Mouse (Mus musculus) heart, embryonic 16.5 days (tissue): ENCODE measurements at regions not wholly inside any gene's neighbourhood (a gene's known extent, or its start where the extent isn't known, plus 50 kb on each side); places are given as distances from the start of the nearest gene placed in this dataset.

Experiments used
- ATAC-seq: fragments of 200-750 bp; cut with Nextera tagmentation; replicated peaks from 2 replicates; pipeline ENCODE4 v1.8.0; 2017; ENCODE audit warnings: moderate number of reproducible peaks; ENCODE audit not compliant: insufficient read depth, low FRiP score; ENCODE audit errors: extremely low read depth
- H3K27ac ChIP-seq: fragments of 300-500 bp; sonication (generic); 2 replicates; pipeline ENCODE4 v1.5.1; 2014; ENCODE audit warnings: mild to moderate bottlenecking, low read length, control low read depth, moderate library complexity
- H3K27me3 ChIP-seq: fragments of 300-500 bp; sonication (generic); 2 replicates; pipeline ENCODE4 v1.6.1; 2014; ENCODE audit warnings: low read length, mixed read lengths; ENCODE audit not compliant: control insufficient read depth, insufficient read depth
- H3K36me3 ChIP-seq: fragments of 300-500 bp; sonication (generic); 2 replicates; pipeline ENCODE4 v1.6.1; 2014; ENCODE audit not compliant: control insufficient read depth, insufficient read depth
- H3K4me1 ChIP-seq: fragments of 300-500 bp; sonication (generic); 2 replicates; pipeline ENCODE4 v1.6.1; 2014; ENCODE audit warnings: low read length, mixed read lengths; ENCODE audit not compliant: control insufficient read depth, insufficient read depth
- H3K4me2 ChIP-seq: fragments of 300-500 bp; sonication (generic); 2 replicates; pipeline ENCODE4 v1.6.1; 2014; ENCODE audit warnings: low read depth, mild to moderate bottlenecking, control low read depth, low read length
- H3K4me3 ChIP-seq: fragments of 300-500 bp; sonication (generic); 2 replicates; pipeline ENCODE4 v1.5.1; 2014; ENCODE audit warnings: mild to moderate bottlenecking, control low read depth, low read length
- H3K9ac ChIP-seq: fragments of 300-500 bp; sonication (generic); 2 replicates; pipeline ENCODE4 v1.6.1; 2014; ENCODE audit warnings: low read length, control low read depth
- H3K9me3 ChIP-seq: fragments of 300-500 bp; sonication (generic); replicated peaks from 2 replicates; pipeline ENCODE4 v1.6.1; 2016; ENCODE audit warnings: low read length; ENCODE audit not compliant: control insufficient read depth
- WGBS: fragments of 180-500 bp; shearing (Covaris S2); extraction: QIAGEN DNeasy Blood & Tissue Kit; methylation state at CpG from one replicate; pipeline ENCODE4 v1.1.7; 2014; 5-methylcytosine and 5-hydroxymethylcytosine counted together

- peak overlapping the region; percentile 23; the same call in 1 of the 2 replicates for H3K4me2 ChIP-seq
These were observed 153.6 kb downstream of the Sptssa start for GRCm38 (mm10) chr12:54502775-54503174.

GRCm38 (mm10) chr12:54499963-54500362, 156.4 kb downstream of the Sptssa start:
- Histone ChIP-seq H3K4me3 (no peak overlapping the region), H3K27me3 (no peaks in the 10 kb centered on the region), H3K4me1 (peaks cover 19% of the 10 kb centered on the region), H3K36me3 (no peaks in the 10 kb centered on the region), H3K9ac (no peak overlapping the region), H3K27ac (peak overlapping the region; percentile 58), H3K4me2 (no peak overlapping the region), H3K9me3 (no peaks in the 10 kb centered on the region)
- ATAC-seq = no peak
- WGBS = 38% methylated on average over 3 of the region's 3 CpGs

More at GRCm38 (mm10) chr12:54502775-54503174, 153.6 kb downstream of the Sptssa start:
- Histone ChIP-seq H3K4me1 (peaks cover 15% of the 10 kb centered on the region), H3K27ac (peak overlapping the region; percentile 90), H3K36me3 (no peaks in the 10 kb centered on the region), H3K9me3 (no peaks in the 10 kb centered on the region), H3K27me3 (no peaks in the 10 kb centered on the region), H3K9ac (peak overlapping the region; percentile 44; the same call in 1 of the 2 replicates), H3K4me3 (no peak overlapping the region)
- no peak; the same call in 1 of the 2 replicates for ATAC-seq
- 52% methylated on average over 7 of the region's 7 CpGs for WGBS

- Histone ChIP-seq H3K4me2 (no peak overlapping the region), H3K36me3 (no peaks in the 10 kb centered on the region), H3K9ac (no peak overlapping the region), H3K9me3 (no peaks in the 10 kb centered on the region), H3K4me3 (no peak overlapping the region), H3K27me3 (0 out of 2 replicates have a peak, but pooled peaks cover 3% of the 10 kb centered on the region), H3K27ac (no peak overlapping the region), H3K4me1 (peaks cover 8% of the 10 kb centered on the region)
- ATAC-seq = no peak
- WGBS = 47% methylated on average over 4 of the region's 4 CpGs
These were observed 160.5 kb downstream of the Sptssa start for GRCm38 (mm10) chr12:54495701-54496374.

- H3K36me3 ChIP-seq = no peaks in the 10 kb centered on the region
- H3K4me3 ChIP-seq = no peak overlapping the region
- H3K27me3 ChIP-seq = 0 out of 2 replicates have a peak, but pooled peaks cover 3% of the 10 kb centered on the region
- no peak overlapping the region for H3K9ac ChIP-seq
- peaks cover 5% of the 10 kb centered on the region; the same call in 1 of the 2 replicates for H3K4me1 ChIP-seq
- WGBS = 77% methylated on average over 7 of the region's 7 CpGs
- no peak for ATAC-seq
- no peaks in the 10 kb centered on the region for H3K9me3 ChIP-seq
- no peak overlapping the region for H3K27ac ChIP-seq
- no peak overlapping the region for H3K4me2 ChIP-seq
These were observed 161.5 kb downstream of the Sptssa start for GRCm38 (mm10) chr12:54494756-54495375.

GRCm38 (mm10) chr12:54492737-54493136, 163.6 kb downstream of the Sptssa start:
- peak overlapping the region; percentile 52; the same call in 1 of the 2 replicates for H3K27ac ChIP-seq

GRCm38 (mm10) chr12:54490460-54490859, 165.9 kb downstream of the Sptssa start:
- Histone ChIP-seq H3K27me3 (0 out of 2 replicates have a peak, but pooled peaks cover 3% of the 10 kb centered on the region), H3K9me3 (0 out of 2 replicates have a peak, but pooled peaks cover 2% of the 10 kb centered on the region), H3K27ac (no peak overlapping the region), H3K36me3 (no peaks in the 10 kb centered on the region), H3K4me1 (no peaks in the 10 kb centered on the region), H3K9ac (no peak overlapping the region), H3K4me2 (no peak overlapping the region), H3K4me3 (no peak overlapping the region)
- WGBS = 66% methylated on average over 2 of the region's 2 CpGs
- no peak for ATAC-seq

More at GRCm38 (mm10) chr12:54492737-54493136, 163.6 kb downstream of the Sptssa start:
- H3K36me3 ChIP-seq = no peaks in the 10 kb centered on the region
- WGBS = 39% methylated on average over 10 of the region's 10 CpGs
- 0 out of 2 replicates have a peak, but pooled peaks cover 3% of the 10 kb centered on the region for H3K27me3 ChIP-seq
- H3K4me1 ChIP-seq = peaks cover 5% of the 10 kb centered on the region; the same call in 1 of the 2 replicates
- no peak overlapping the region for H3K4me2 ChIP-seq
- no peak overlapping the region for H3K4me3 ChIP-seq
- H3K9me3 ChIP-seq = no peaks in the 10 kb centered on the region
- ATAC-seq = no peak
- no peak overlapping the region for H3K9ac ChIP-seq

GRCm38 (mm10) chr12:54489675-54490074, 166.7 kb downstream of the Sptssa start:
- Histone ChIP-seq H3K9ac (no peak overlapping the region), H3K9me3 (0 out of 2 replicates have a peak, but pooled peaks cover 2% of the 10 kb centered on the region), H3K4me2 (peak overlapping the region; percentile 26; the same call in 1 of the 2 replicates), H3K36me3 (no peaks in the 10 kb centered on the region), H3K4me1 (no peaks in the 10 kb centered on the region), H3K27ac (no peak overlapping the region), H3K27me3 (0 out of 2 replicates have a peak, but pooled peaks cover 3% of the 10 kb centered on the region), H3K4me3 (no peak overlapping the region)
- ATAC-seq = peak; percentile 86
- WGBS = 1% methylated on average over 8 of the region's 8 CpGs

GRCm38 (mm10) chr12:54487689-54488088, 168.7 kb downstream of the Sptssa start:
- 82% methylated on average over 4 of the region's 4 CpGs for WGBS
- H3K4me2 ChIP-seq = no peak overlapping the region
- no peaks in the 10 kb centered on the region for H3K36me3 ChIP-seq
- H3K9ac ChIP-seq = no peak overlapping the region
- no peak for ATAC-seq
- H3K4me3 ChIP-seq = no peak overlapping the region
- peaks cover 6% of the 10 kb centered on the region; the same call in 1 of the 2 replicates for H3K9me3 ChIP-seq
- 0 out of 2 replicates have a peak, but pooled peaks cover 3% of the 10 kb centered on the region for H3K27me3 ChIP-seq
- H3K27ac ChIP-seq = no peak overlapping the region
- no peaks in the 10 kb centered on the region for H3K4me1 ChIP-seq

GRCm38 (mm10) chr12:54482020-54482419, 174.4 kb downstream of the Sptssa start:
- Histone ChIP-seq H3K9ac (no peak overlapping the region), H3K4me1 (no peaks in the 10 kb centered on the region), H3K4me2 (no peak overlapping the region), H3K4me3 (no peak overlapping the region), H3K27me3 (no peaks in the 10 kb centered on the region), H3K27ac (no peak overlapping the region), H3K36me3 (no peaks in the 10 kb centered on the region), H3K9me3 (peaks cover 5% of the 10 kb centered on the region)
- ATAC-seq = no peak; the same call in 1 of the 2 replicates
- WGBS = 49% methylated on average over 4 of the region's 4 CpGs
